Mouse (Mus musculus) regulatory T cell (primary cell): ENCODE measurements at regions not wholly inside any gene's neighbourhood (a gene's known extent, or its start where the extent isn't known, plus 50 kb on each side); places are given as distances from the start of the nearest gene placed in this dataset.

Source experiments
- in situ Hi-C: fragments of 300-600 bp; cut with MboI, MseI; formaldehyde crosslinking; loops from one replicate; pipeline ENCODE4 v1.15.1; 2025; ENCODE audit warnings: high pct_unique_total_duplicates

GRCm38 (mm10) chr7:136229592-136229991 is 513.4 kb upstream of the Mki67 start:
- in situ Hi-C loops = no loop called here

- in situ Hi-C loops = no loop called here
Measured at GRCm38 (mm10) chr7:136232177-136232576, 516.0 kb upstream of the Mki67 start.

GRCm38 (mm10) chr7:136235563-136235962 is 519.4 kb upstream of the Mki67 start:
- in situ Hi-C loops = no loop called here

GRCm38 (mm10) chr7:136236391-136236790 is 520.2 kb upstream of the Mki67 start:
- in situ Hi-C loops = no loop called here

- in situ Hi-C loops = no loop called here
Measured at GRCm38 (mm10) chr7:136265691-136266090, 549.5 kb upstream of the Mki67 start.

- in situ Hi-C loops = no loop called here
Measured at GRCm38 (mm10) chr7:136267716-136268489, 551.7 kb upstream of the Mki67 start.

- in situ Hi-C loops = no loop called here
Measured at GRCm38 (mm10) chr7:136275651-136276050, 559.5 kb upstream of the Mki67 start.

- in situ Hi-C loops = loop anchor here (5.0 kb wide), 1 partner anchor 91 kb away; no protein-coding TSS in a partner anchor
Measured at GRCm38 (mm10) chr7:136283770-136284169, 567.6 kb upstream of the Mki67 start.

GRCm38 (mm10) chr7:136285606-136286005 is 569.4 kb upstream of the Mki67 start:
- in situ Hi-C loops = no loop called here

- in situ Hi-C loops = no loop called here
Measured at GRCm38 (mm10) chr7:136293536-136294145, 577.5 kb upstream of the Mki67 start.

GRCm38 (mm10) chr7:136294445-136294844 is 578.3 kb upstream of the Mki67 start:
- in situ Hi-C loops = no loop called here

- in situ Hi-C loops = no loop called here
Measured at GRCm38 (mm10) chr7:136297901-136298513, 581.8 kb upstream of the Mki67 start.

GRCm38 (mm10) chr7:136306137-136306536 is 588.3 kb upstream of the Mgmt start:
- in situ Hi-C loops = no loop called here

- in situ Hi-C loops = no loop called here
Measured at GRCm38 (mm10) chr7:136308765-136309164, 585.6 kb upstream of the Mgmt start.

- in situ Hi-C loops = no loop called here
Measured at GRCm38 (mm10) chr7:136327281-136327680, 567.1 kb upstream of the Mgmt start.

- in situ Hi-C loops = no loop called here
Measured at GRCm38 (mm10) chr7:136330431-136330830, 564.0 kb upstream of the Mgmt start.

- in situ Hi-C loops = no loop called here
Measured at GRCm38 (mm10) chr7:136332805-136333204, 561.6 kb upstream of the Mgmt start.

GRCm38 (mm10) chr7:136341599-136342210 is 552.7 kb upstream of the Mgmt start:
- in situ Hi-C loops = no loop called here

- in situ Hi-C loops = no loop called here
Measured at GRCm38 (mm10) chr7:136342211-136342799, 552.1 kb upstream of the Mgmt start.

GRCm38 (mm10) chr7:136342822-136343221 is 551.6 kb upstream of the Mgmt start:
- in situ Hi-C loops = no loop called here

- in situ Hi-C loops = no loop called here
Measured at GRCm38 (mm10) chr7:136343494-136343893, 550.9 kb upstream of the Mgmt start.

GRCm38 (mm10) chr7:136345051-136345450 is 549.4 kb upstream of the Mgmt start:
- in situ Hi-C loops = no loop called here
